Mouse (Mus musculus) left cerebral cortex, postnatal 4 days (tissue): ENCODE data around the gene Lrrc18. TPM values are rescaled to one million over a fixed set of nuclear protein-coding genes. Genes with fewer than 3 reads are reported as not detected.

ENCODE experiments used
- DNase-seq: peaks from one replicate; pipeline ENCODE4 v3.0.0-alpha.2; 2022
- intact Hi-C: fragments of 180-260 bp; cut with DNase I; formaldehyde crosslinking; loops from one replicate; pipeline ENCODE4 v1.15.1; 2025
- total RNA-seq, 2 experiments: library from RNA; stranded (reverse); gene quantifications; 2 replicates each; pipeline ENCODE4 v1.2.3; 2021

Gene Lrrc18
- total RNA-seq, 2 experiments from 2014 or later = 0.34 to 0.52 TPM

DNA sequence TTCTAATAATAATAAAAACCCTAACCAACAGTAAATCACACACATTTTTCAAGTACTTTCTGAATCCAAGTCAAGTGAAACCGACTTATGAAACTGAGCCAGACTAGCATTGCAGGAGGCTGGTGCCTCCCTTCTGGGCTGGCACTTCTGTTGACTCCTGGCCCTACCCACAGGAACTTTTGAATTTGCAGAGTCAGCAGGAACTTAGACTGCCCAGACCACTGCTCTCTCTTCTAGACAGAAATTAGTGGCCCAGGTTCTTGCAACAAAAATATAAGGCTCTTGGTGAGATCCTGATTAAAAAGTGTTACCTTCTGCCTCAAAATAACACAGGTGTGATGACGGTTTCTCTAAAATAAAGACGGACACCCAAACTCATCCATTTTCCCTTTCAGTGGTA lies 54.0 kb downstream of the Lrrc18 start:
- DNase-seq = no peak
- intact Hi-C loops = no loop called here

DNA sequence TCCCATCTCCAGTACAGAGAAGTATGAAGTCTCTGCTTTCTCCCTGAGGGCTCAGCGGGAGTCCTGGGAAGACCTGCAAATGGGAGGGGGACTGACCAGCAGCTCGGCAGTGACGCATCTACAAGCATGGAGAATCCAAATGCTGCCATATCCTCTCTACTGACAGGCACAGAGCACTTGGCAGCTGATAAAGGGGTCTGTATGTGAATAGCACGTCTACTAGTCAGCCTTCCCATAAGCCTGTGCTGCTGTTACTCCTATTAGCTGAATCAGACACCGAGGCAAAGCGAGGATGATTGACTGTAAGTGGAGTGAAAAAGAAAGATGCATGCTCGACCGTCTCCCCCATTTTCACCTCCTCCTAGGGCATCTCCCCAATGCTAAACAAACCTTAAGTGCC lies 62.3 kb downstream of the Lrrc18 start:
- intact Hi-C loops = no loop called here
- no peak for DNase-seq

DNA sequence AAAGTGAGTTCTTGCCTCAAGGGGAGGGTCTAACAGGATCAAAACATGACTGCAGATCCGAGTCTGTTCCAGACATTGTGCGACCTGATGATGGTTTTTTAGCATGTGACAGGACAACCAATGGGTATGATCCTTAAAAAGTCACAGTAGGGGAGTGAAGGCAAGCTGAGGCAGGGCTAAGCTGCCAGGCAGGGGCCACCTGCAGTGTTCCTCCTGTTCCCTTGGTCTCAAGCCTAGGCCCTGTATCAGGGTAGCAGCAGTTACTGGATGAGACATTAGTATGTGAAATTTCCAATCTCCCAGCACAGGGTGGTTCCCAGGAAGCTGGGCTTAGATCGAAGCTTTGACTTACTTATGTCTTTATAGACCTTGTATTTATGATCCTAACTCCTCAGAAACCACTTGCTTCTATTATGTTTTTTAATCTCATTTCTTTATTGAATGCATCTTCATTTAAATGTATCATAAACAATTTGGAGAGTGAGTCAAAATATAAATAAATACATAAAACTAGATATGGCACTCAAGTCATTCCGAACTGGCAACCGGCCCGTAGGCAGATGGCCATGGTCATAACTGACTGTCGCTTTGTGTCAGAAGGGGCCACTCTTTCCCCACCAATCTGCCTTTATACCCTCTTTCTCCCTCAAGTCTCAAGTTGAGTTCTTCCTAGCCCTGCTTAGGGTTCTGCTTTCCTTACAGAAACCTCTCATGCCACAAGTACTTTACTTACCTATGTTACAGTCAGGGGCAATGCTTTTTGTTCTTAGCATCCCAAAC lies 67.9 kb downstream of the Lrrc18 start:
- intact Hi-C loops = no loop called here

DNA sequence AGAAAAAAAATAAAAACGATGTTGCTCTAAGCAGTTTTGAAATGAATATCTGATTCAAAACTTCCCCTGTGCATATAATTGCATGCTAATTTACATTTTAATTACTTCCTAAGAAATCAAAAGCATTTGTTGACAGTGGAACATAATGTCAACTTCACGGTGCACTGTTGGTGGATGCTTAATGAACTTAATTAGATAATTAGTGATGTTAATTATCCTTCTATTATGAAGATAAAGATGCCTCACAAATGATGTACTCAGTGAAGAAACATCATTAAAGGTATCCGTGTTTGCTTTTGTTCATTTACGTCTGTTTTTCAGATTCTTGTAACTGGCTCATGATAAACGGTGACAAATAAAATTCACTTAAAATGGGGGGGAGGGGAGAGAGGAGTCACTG lies 71.8 kb downstream of the Lrrc18 start:
- intact Hi-C loops = no loop called here

More for the DNA sequence above, 67.9 kb downstream of the Lrrc18 start:
- peak; percentile 56 for DNase-seq

More for the DNA sequence above, 71.8 kb downstream of the Lrrc18 start:
- DNase-seq = no peak

Other genes starting within 250 kb of the Lrrc18 start
- gene Tmem273, start 205.4 kb upstream of the Lrrc18 start, total RNA-seq = not detected
- gene Fam170b, start 157.4 kb upstream of the Lrrc18 start, total RNA-seq = not detected
- 1 to 10 TPM; 4.5 to 5.0 TPM for gene Vstm4, start 134.6 kb upstream of the Lrrc18 start, total RNA-seq
- gene Wdfy4, start 194.1 kb downstream of the Lrrc18 start, total RNA-seq = 1 to 10 TPM; 1.2 to 2.7 TPM
- 1 to 10 TPM; 4.2 to 5.6 TPM for gene Arhgap22, start 222.6 kb downstream of the Lrrc18 start, total RNA-seq